Mouse (Mus musculus) adrenal gland, postnatal 4 days (tissue): ENCODE results near the gene Gemin5. TPM values are rescaled to one million over a fixed set of nuclear protein-coding genes. Genes with fewer than 3 reads are reported as not detected.
"Not testable (repeated sequence)": the region's sequence is repeated elsewhere in the genome, so short reads cannot be mapped to it uniquely, and the experiment has no call there.

Experiments used
- DNase-seq, 2 experiments: peaks; one replicate each; pipeline ENCODE4 v3.0.0; 2021 to 2022; ENCODE audit warnings: low spot score in 2 of 2, mixed read lengths in 2 of 2
- total RNA-seq, 2 experiments: library from RNA; stranded (reverse); gene quantifications; 2 replicates each; pipeline ENCODE4 v1.2.3; 2021

Gemin5 gene
- total RNA-seq, 2 experiments from 2014 or later, result 19.9 to 26.3 TPM

DNA sequence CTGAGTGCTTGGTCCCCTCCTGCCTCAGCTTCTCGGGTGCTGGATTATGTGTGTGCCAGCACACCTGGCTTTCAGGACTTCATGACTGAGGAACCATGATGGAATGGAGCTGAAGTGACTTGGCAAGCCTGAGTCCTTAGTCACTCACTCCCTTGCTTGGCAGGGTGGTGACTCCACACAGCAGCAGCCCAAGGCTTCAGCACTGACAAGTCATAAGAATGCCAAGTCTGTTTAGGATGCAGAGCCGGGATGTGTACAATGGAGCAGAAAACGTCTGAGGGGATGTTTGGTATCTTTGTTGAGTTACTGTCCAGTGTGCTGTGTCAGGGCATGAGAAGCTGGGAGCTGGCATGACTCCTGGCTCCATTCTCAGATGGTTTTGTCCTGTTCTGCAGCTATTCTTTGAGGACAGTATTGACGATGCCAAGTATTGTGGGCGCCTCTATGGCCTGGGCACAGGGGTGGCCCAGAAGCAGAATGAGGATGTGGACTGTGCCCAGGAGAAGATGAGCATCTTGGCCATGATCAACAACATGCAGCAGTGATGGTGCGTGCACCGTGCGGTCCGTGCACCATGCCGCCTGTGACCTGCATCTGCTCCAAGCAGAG lies 51.2 kb downstream of the Gemin5 start:
- DNase-seq, result no peak

DNA sequence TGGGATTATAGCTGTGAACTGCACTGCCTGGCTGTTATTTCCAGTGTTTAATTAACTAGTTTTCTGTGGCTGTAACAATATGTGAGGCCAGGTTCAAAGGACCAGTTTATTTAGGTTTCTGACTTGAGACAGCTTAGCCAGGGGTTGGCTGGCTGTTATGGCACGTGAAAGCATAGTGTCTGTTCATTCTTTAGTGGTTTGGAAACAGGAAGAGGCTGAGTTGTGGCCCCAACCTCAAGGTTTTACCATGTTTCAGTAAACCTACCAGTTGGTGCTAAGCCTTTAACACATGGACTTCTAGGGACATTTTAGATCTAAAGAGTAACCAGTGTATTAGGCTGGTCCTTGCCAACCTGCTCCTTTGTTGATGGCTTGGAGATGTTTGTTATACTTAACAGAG lies 51.8 kb downstream of the Gemin5 start:
- DNase-seq, result no peak

DNA sequence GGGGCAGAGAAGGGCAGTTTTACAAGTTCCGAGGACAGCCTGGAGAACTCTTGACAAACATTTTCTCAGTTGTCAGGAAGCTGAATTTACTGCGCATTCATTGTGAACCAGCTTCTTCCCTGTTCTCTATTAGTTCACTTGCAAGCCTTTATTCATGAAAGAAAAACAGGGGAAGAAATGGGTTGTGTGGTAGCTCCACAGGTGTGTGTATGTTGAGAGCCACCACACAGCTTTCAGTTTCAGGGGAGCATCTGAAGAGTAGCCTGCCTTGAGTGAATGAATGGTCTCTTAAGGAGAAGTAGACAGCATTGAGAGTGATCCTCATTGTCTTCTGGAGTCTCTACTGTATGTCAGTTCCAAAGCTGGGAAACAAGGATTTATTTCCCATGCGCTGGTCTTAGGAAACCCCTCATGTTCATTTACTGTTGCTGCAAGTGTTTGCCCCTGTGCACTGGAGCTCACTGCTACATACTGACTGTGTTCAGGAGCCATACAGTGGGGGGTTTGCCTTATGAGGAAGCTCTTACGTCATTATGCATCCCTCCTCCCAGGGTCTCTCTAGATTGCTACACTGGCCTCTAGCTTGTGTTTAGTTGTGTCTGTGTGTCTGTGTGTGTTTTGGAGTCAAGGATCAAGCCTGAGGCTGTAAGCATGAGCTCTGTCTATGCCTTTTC lies 60.5 kb downstream of the Gemin5 start:
- DNase-seq, result no peak

DNA sequence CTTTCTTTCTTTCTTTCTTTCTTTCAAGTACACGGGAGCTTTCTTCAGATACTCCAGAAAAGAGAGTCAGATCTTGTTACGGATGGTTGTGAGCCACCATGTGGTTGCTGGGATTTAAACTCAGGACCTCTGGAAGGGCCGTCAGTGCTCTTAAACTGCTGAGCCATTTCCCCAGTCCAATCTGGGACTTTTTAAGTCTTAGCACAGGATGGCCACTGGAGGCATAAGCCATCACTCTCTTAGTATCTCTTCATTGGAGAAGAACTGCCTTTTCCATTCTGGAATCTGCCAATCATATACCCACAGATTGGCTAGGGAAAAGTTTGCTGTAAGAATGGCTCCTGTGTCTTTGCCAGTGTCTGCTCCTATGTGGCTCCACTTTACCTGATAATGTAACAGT lies 61.3 kb downstream of the Gemin5 start:
- no peak for DNase-seq

DNA sequence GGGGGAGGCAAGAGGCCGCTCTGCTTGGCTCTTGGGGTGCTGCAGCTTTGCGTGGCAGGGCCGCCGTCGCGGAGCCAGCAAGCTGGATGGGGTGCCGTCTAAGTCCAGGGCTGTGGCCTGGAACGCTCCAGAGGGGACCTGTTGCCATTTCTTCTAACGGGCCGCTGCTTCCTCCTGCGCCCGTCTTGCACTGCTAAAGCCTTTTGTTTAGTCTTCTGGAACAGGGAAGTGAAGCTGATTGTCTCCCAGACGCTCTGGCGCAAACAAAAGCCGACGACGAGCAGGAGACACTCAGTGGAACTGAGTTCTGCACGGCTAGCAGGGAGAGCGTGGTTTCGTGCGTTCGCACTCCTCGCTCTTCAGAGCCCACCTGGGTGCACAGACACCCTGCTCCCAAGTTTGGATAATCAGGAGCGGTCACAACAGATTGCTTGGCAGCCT lies 64.0 kb downstream of the Gemin5 start:
- DNase-seq, result no peak

DNA sequence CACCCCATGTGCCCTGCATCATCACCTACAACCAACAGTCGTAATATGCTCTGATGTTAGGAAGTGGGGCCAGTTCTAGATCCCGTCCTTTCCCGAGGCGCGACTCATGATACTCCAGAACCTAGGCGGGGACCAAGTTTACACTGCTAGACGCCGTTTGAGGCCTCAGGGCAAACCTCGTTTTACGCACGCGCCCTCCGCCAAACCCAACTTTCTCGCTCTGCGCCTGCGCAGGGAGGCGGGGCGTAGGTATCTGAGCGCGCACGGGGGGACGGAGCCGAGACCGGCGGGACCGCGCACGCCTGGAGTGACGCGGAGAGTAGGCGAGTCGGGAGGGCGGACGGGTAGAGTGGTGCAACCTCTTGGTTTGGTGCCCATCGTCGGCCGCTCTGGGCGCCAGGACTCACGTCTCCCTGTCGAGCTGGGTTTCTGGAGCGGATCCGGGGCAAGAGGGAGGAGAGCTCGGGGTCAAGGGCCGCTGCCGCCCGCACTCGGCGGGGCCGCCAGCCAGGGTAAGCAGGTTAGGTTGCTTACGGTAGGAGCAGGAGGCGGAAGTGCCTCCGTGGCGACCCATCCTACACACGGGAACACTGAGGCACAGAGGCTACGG lies 64.5 kb downstream of the Gemin5 start, which contains the start of gene Cnot8:
Cnot8 (plus strand) TSS at position 457 of the 610 bp plus-strand sequence.
- peak; percentile 97 to 99 for DNase-seq

DNA sequence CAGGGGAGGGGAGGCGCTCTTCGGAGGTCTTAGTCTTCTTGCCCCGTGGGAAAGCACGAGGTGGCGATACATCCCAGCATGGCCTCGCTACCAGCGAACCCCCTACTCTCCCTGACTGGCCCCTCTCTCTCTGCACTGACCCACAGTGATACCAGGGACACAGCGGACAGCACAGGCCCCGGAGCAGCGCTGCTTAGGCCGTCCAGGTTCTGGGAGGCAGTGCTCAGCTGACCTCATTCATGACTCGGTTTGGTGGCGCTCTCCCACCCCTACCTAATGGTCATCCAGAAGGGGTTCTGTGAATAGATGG lies 65.0 kb downstream of the Gemin5 start:
- DNase-seq, result no peak

DNA sequence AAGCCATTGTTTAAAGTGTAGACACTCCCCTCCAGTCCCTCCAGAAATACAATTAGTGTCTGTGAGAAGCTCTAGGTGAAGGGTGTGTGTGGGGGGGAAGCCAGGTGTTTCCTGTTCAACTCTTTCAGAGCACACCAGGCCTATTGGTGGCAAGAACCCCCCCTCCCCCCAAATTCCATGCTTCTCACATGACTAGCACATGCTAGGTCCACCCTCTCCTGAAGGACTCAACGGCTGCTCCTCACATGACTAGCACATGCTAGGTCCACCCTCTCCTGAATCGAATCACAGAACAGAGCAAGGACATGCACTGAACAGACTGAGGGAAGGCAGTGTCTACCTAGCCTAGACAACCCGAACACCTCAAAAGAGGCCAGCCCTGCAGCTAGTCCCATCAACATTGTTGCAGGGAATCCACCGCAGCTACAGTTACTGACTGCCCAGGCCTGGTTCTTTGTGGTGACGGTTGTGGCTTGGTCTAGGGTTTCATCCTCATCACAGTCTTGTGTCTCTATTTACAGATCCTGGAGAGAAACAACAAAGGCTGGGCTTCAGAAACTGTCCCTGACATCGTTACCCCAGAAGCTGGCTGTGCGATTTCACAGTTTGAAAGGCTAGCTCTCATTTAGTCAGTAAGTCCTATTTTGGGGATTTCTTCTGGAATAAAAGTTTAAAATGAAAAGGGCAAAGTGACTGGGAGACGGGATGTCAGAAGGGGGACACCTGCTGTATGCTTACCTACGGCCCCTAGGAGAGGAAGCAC lies 65.6 kb downstream of the Gemin5 start:
- no peak for DNase-seq

DNA sequence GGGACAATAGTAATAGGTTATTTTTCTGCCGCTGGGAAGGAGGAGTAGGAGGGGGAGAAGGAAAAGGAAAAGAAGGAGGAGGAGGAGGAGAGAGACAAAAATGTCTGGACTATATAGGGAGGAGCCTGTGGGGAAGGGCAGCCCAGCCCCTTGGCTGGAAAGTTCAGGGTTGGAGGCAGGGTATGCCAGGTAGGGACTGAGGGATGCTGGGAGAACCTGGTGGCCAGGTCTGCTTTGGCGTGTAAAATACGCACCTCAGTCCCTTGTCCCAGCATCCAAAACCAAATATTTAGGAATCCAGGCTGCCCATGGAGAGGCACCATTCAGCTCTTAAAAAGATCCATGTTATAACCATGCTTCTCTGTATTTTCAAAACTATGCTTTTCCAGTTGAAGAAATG lies 66.2 kb downstream of the Gemin5 start:
- no peak for DNase-seq

DNA sequence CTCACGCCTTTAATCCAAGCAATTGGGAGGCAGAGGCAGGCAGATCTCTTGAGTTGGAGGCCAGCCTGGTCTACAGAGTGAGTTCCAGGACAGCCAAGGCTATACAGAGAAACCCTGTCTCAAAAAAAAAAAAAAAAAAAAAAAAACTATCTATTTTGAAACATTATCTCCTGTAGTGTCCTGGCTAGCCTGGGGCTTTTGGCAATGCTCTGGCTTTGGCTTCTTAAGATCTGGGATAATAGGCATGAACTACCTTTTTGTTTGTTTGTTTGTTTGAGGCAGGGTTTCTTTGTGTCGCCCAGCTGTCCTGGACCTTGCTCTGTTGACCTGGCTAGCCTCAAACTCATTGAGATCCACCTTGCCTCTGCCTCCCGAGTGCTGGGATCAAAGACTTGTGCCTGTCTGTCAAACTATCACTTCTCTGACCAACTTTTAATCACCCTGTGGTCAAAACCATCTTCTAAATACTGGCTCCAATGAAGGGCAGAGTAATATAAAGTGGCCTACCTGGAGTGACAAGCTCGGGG lies 67.1 kb downstream of the Gemin5 start:
- no peak for DNase-seq

DNA sequence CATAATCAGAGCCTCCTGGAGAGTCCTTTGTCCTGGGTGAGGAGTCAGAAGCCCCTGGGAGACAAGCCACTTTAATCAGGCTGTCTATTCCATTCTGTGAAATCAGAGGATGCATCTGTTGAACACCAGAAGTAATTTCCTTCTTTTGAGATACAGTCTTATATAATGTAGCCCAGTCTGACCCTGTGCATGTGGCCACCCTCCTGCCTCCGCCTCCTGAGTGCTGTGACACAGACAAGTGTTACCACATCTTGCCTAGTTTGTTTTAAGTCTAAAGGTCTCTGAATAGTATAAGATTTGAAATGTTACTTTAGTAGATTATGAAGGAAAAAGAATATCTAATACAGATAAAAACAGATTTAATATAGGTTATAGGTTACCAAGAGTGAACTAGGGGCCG lies 68.3 kb downstream of the Gemin5 start:
- no peak for DNase-seq

DNA sequence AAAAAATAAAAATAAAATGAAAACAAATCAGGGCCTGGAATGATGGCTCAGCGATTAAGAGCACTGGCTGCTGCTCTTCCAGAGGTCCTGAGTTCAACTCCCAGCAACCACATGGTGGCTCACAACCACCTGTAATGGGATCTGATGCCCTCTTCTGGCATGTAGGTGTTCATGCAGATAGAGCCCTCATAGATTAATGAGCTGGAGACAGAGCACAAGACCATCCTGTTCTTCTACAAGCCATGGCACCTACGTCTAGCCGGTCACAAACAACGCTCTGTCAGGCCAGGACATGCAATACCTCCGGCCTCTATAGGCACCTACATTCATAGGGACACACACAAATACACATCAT lies 70.0 kb downstream of the Gemin5 start:
- DNase-seq, result not testable (repeated sequence)

DNA sequence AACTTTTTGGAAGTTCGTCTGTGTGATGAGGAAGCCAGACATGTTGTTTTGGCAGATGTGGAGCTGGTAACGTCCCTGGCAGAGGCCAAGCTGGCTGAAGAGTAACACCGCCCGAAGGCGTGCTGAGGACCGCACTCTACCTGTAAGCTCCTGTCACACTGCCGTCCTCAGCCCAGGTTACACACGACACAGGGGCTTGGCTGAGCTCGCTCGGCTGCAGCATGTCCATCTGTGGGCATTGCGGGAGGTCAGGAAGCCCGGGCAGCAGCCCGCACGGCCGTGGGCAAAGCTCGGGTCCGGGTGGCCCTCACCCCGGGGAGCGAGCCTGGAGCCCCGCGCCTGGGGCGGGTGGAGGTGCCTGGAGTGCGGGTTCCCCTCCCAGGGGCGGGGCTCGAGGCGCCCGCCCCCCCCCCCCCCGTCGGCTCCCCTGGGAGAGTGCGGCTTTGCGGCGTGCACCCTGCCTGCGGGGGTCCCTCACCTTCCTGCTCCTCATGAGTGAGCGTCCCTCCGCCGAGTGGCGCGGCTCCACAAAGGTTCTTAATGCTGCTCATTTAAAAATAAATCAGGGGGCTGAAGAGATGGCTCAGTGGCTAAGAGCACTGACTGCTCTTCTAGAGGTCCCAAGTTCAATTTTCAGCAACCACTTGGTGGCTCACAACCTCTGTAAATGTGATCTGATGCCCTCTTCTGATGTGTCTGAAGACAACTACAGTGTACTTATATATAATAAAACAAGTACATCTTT lies 70.5 kb downstream of the Gemin5 start:
- DNase-seq, result no peak

DNA sequence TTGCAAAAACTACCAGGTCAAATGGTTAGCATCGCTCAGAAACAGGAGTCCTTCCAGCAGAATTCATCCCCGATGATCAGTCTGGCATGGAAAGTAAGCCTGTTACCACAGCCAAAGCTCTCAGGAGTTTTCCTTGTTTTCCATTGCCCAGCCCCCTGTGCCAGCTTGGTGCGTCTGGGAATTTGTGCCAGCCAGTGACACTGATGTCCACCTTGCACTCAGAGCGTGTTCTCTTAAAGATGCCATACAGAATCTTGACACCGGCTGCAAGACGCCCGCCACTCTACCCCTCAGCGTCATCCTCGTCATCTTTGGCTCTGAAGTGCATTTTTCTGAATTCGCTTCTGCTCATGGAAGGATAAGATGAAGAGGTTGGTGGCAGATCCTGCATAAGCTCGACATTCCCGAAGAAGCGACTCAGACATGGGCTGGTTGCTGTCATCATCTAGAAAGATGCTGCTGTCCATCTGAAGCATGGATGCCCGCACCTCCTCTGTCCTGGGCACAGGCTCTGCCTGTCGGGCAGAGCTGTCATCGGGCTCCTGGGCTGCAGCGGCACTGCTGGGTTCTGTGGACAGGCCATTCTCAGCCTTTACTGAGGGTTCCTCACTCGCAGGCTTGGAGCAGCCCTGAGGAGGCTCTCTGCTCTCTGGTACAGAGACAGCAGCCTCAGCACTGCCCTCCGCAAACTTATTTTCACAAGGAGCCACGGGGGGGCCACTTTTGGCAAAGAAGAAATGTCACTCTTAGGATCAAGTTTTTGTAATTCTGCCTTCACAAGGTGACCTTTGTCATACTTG lies 71.3 kb downstream of the Gemin5 start:
- DNase-seq, result no peak

DNA sequence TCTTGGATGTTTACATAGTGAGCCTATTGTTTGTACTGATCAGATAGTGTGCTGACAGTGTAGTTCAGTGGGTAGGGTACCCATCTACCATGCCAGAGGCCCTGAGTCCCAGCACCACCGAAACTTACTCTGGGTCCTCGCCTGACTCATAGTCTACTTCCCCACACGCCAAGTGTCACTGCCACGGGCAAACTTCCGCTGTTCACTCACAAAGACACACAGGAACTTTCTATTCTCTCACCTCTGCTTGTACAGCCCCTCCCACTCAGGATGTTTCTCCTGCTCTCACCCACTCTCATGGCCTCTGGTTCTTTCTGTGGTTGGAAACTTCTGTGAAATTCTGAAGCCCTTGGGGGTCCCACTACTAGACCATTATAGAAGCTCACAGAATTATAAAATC lies 72.2 kb downstream of the Gemin5 start:
- DNase-seq, result no peak

DNA sequence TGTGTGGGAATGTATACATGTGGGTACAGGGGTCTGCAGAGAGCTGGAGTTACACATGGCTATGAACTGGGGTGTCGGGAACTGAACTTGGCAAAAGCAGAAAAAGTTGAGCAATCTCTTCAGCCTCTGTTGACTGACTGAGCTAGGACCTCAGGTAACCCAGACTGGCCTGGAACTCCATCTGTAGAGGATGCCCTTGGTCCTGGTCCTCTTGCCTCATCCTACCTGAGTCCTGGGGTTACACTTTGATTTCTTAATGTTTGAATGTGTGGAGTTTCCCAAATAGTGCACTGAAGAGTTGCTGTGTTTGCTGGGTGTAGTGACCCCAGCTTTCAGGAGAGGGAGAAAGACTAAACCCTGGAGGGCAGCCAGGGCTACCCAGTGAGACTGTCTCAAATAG lies 72.8 kb downstream of the Gemin5 start:
- no peak for DNase-seq

DNA sequence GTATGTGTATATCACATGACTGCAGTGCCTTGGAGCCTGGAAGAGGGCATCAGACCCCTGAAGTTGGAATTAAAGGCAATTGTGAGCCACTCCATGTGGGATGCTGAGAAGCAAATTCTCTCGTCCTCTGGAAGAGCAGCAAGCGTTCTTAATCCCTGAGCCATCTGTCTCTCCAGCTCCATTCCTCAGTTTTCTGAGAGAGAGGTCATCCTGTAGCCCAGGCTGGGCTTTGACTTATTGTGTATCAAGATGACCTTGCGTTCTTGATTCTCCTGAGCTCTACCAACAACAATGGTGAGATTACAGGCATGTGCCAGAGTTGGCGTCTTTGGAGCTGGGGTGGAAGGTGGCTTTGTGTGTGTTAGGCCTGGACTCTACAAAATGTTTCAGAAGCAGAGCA lies 73.6 kb downstream of the Gemin5 start:
- DNase-seq, result no peak

DNA sequence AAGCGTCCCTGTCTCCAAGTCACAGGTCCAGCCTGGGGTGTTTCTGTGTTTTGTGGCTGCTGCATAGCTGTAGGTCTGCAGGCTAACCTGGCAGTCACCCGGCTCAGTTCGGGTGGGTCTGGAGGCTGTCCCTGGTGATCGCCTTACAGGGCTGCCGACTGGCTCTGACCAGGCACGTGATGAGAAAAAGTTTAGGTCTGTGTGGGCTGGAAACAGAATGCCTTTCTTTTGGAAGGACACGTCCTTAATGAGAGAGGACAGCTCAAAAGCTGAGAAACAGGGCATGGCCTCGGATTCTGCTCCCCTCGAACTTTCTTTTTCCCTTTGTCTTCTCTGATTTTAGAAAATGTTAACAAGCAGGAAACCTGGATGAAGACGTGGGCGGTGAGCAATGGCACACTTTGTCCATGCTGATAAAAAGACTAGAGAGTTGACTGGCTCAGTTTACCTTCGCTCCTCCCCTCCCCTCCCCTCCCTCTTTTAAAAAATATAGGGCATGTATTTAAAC lies 75.3 kb downstream of the Gemin5 start, which contains the start of gene Gm12248:
Gm12248 (minus strand) TSS at position 114 of the 508 bp plus-strand sequence.
- peak; percentile 21 to 22 for DNase-seq

DNA sequence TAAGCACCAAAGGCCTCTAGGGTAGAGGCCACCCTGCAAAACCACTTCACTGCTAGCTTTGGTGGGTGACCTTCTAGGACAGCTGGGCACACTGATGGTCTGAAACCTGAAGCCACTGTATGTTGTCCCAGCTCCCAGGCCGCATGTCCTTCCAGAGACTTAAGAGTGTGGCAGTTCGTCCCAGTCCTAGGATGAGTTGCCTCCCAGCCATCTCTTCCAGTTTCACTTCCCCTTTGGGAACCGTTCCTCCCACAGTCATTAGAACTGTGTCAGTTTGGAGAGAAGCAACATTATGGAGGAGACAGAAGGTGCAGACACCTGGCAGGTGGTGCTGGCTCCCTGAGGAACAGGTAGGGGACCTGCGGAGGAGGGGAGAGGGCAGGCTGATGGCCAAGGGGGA lies 75.8 kb downstream of the Gemin5 start:
- DNase-seq, result no peak

DNA sequence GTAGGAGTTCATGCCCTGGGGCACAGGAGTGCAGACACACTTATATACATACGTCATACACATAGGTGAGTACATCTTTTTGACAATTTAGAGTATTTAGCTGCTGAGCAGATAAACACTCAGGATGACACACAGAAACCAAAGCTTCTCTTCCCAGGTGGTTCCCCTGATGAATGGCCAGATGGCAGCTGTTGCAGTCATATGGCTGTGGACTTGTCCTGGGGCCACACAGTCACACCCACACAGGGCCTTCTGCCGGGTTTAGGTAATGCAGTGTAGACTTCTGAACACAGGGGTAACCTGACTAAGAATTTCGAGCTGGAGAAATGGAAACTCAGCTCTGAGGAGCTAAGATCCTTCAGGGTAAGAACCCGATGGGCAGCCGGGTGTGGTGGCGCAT lies 86.6 kb downstream of the Gemin5 start:
- no peak for DNase-seq
